Mouse (Mus musculus): Measurements from ENCODE around the gene Glis3. TPM values are rescaled to one million over a fixed set of nuclear protein-coding genes. Genes with fewer than 3 reads are reported as not detected.

The Glis3 gene
- polyA plus RNA-seq, 1 experiment from 2014 or later, result 0.32 TPM

Other genes with a start within 250 kb of the Glis3 start
- gene Slc1a1, start 155.0 kb upstream of the Glis3 start, polyA plus RNA-seq (2015; fragmentation: Nextera tagmentation; extraction: Ambion mirVana), result 37.5 and 44.7 TPM in 2 replicates

Measured in forebrain, embryonic 16.5 days (tissue).